Mouse (Mus musculus): ENCODE results near the gene Gm5089.

DNA sequence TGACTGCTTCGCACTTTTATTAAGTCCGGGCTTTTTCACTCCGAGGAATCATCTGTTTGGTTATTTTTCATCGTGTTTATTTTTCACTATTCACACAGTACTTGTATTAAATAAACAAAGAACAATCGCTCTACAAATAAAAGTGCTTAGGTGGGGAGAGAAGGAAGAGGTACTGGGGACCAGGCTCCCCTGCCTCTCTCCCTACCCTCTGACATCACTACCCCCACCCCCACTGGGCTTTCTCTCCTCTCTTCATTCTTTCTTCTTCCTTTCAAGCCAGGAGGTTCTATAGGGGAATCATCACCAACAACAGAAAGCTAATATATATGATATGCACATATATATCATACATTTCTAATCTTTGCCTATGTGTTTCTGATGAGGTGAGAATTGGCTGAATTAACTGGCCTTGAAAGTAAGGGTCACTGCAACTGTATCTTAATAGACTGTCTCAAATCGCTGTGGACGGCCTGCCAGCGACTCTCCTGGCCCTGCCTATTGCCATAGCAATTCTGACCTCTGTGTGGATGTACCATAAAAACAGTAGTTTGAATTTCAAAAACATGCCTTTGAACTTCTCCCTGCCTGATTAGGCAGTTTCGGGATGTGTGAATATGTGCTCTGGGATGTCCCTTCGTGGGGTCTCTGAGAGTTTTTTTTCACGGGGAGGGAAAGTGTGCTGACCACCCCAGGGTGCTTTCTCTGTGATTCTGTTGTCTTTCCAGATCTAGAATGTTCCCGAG lies 3.3 kb upstream of the Gm5089 start:
- TF ChIP-seq CTCF (IDR thresholded peaks at IDR 0.05) (no peak), EP300 (IDR thresholded peaks at IDR 0.05) (no peak)

Measured in lung, postnatal 0 days (tissue).